Mouse (Mus musculus): Measurements from ENCODE around the gene Gm10220. TPM values are rescaled to one million over a fixed set of nuclear protein-coding genes. Genes with fewer than 3 reads are reported as not detected.
"Not testable (repeated sequence)": the region's sequence is repeated elsewhere in the genome, so short reads cannot be mapped to it uniquely, and the experiment has no call there.

Gene Gm10220
- 0.14 and 0.22 TPM in 2 replicates for polyA plus RNA-seq (2015; fragmentation: Nextera tagmentation; extraction: Ambion mirVana)

- no CpG with 5 or more reads among the region's 3 CpGs for WGBS
- ATAC-seq, result not testable (repeated sequence)
These were observed at the start of gene Gm10220 for GRCm38 (mm10) chr5:26121321-26121720. TSS of gene Gm10220 (minus strand) at chr5:26121421.

GRCm38 (mm10) chr5:26169855-26170254, 48.6 kb upstream of the Gm10220 start:
- Histone ChIP-seq H3K4me2 (ENCODE audit: low read length) (no peak overlapping the region), H3K4me1 (ENCODE audit: control insufficient read depth, insufficient read depth, low read length) (no peaks in the 10 kb centered on the region), H3K36me3 (ENCODE audit: control insufficient read depth, insufficient read depth, low read length) (no peaks in the 10 kb centered on the region), H3K4me3 (ENCODE audit: low read depth, low read length) (no peak overlapping the region), H3K9me3 (replicated peaks; ENCODE audit: control insufficient read depth, low read length, poor library complexity, severe bottlenecking) (no peaks in the 10 kb centered on the region), H3K27ac (ENCODE audit: low read length) (no peak overlapping the region), H3K27me3 (ENCODE audit: control insufficient read depth, insufficient read depth, low read depth, low read length) (no peaks in the 10 kb centered on the region), H3K9ac (ENCODE audit: low read depth, low read length) (no peak overlapping the region)
- 71% methylated on average over 1 of the region's 1 CpGs for WGBS
- ATAC-seq, result no peak

More at GRCm38 (mm10) chr5:26121321-26121720, at the start of gene Gm10220:
- H3K9me3 ChIP-seq (replicated peaks; ENCODE audit: control insufficient read depth, low read length, poor library complexity, severe bottlenecking); H3K27me3 ChIP-seq (ENCODE audit: control insufficient read depth, insufficient read depth, low read depth, low read length); H3K9ac ChIP-seq (ENCODE audit: low read depth, low read length); H3K4me3 ChIP-seq (ENCODE audit: low read depth, low read length); H3K27ac ChIP-seq (ENCODE audit: low read length); H3K4me2 ChIP-seq (ENCODE audit: low read length); H3K36me3 ChIP-seq (ENCODE audit: control insufficient read depth, insufficient read depth, low read length); H3K4me1 ChIP-seq (ENCODE audit: control insufficient read depth, insufficient read depth, low read length): not testable (repeated sequence)

GRCm38 (mm10) chr5:26165791-26166165, 44.6 kb upstream of the Gm10220 start:
- no peak for ATAC-seq
- WGBS, result 88% methylated on average over 5 of the region's 5 CpGs
- no peaks in the 10 kb centered on the region for H3K9me3 ChIP-seq (replicated peaks; ENCODE audit: control insufficient read depth, low read length, poor library complexity, severe bottlenecking)
- H3K4me2 ChIP-seq (ENCODE audit: low read length), result no peak overlapping the region
- H3K4me3 ChIP-seq (ENCODE audit: low read depth, low read length), result no peak overlapping the region
- no peaks in the 10 kb centered on the region for H3K36me3 ChIP-seq (ENCODE audit: control insufficient read depth, insufficient read depth, low read length)
- no peak overlapping the region for H3K9ac ChIP-seq (ENCODE audit: low read depth, low read length)
- H3K27me3 ChIP-seq (ENCODE audit: control insufficient read depth, insufficient read depth, low read depth, low read length), result no peaks in the 10 kb centered on the region
- no peaks in the 10 kb centered on the region for H3K4me1 ChIP-seq (ENCODE audit: control insufficient read depth, insufficient read depth, low read length)
- no peak overlapping the region for H3K27ac ChIP-seq (ENCODE audit: low read length)

GRCm38 (mm10) chr5:26165036-26165790, 44.0 kb upstream of the Gm10220 start:
- no peak overlapping the region for H3K27ac ChIP-seq (ENCODE audit: low read length)
- H3K36me3 ChIP-seq (ENCODE audit: control insufficient read depth, insufficient read depth, low read length), result no peaks in the 10 kb centered on the region
- H3K9ac ChIP-seq (ENCODE audit: low read depth, low read length), result no peak overlapping the region
- ATAC-seq, result no peak
- 82% methylated on average over 8 of the region's 8 CpGs for WGBS
- H3K4me2 ChIP-seq (ENCODE audit: low read length), result no peak overlapping the region
- no peaks in the 10 kb centered on the region for H3K9me3 ChIP-seq (replicated peaks; ENCODE audit: control insufficient read depth, low read length, poor library complexity, severe bottlenecking)
- no peak overlapping the region for H3K4me3 ChIP-seq (ENCODE audit: low read depth, low read length)
- H3K27me3 ChIP-seq (ENCODE audit: control insufficient read depth, insufficient read depth, low read depth, low read length), result no peaks in the 10 kb centered on the region
- H3K4me1 ChIP-seq (ENCODE audit: control insufficient read depth, insufficient read depth, low read length), result no peaks in the 10 kb centered on the region

- Histone ChIP-seq H3K27ac (ENCODE audit: low read length) (no peak overlapping the region), H3K36me3 (ENCODE audit: control insufficient read depth, insufficient read depth, low read length) (no peaks in the 10 kb centered on the region), H3K4me3 (ENCODE audit: low read depth, low read length) (no peak overlapping the region), H3K4me1 (ENCODE audit: control insufficient read depth, insufficient read depth, low read length) (no peaks in the 10 kb centered on the region), H3K9me3 (replicated peaks; ENCODE audit: control insufficient read depth, low read length, poor library complexity, severe bottlenecking) (no peaks in the 10 kb centered on the region), H3K4me2 (ENCODE audit: low read length) (no peak overlapping the region), H3K27me3 (ENCODE audit: control insufficient read depth, insufficient read depth, low read depth, low read length) (no peaks in the 10 kb centered on the region), H3K9ac (ENCODE audit: low read depth, low read length) (no peak overlapping the region)
- WGBS, result 81% methylated on average over 10 of the region's 10 CpGs
- no peak for ATAC-seq
These were observed 36.4 kb upstream of the Gm10220 start for GRCm38 (mm10) chr5:26157396-26158170.

GRCm38 (mm10) chr5:26142891-26143290, 21.7 kb upstream of the Gm10220 start:
- Histone ChIP-seq H3K9ac (ENCODE audit: low read depth, low read length) (no peak overlapping the region), H3K36me3 (ENCODE audit: control insufficient read depth, insufficient read depth, low read length) (no peaks in the 10 kb centered on the region), H3K9me3 (replicated peaks; ENCODE audit: control insufficient read depth, low read length, poor library complexity, severe bottlenecking) (no peaks in the 10 kb centered on the region), H3K4me1 (ENCODE audit: control insufficient read depth, insufficient read depth, low read length) (0 out of 2 replicates have a peak, but pooled peaks cover 3% of the 10 kb centered on the region), H3K4me2 (ENCODE audit: low read length) (no peak overlapping the region), H3K4me3 (ENCODE audit: low read depth, low read length) (no peak overlapping the region), H3K27ac (ENCODE audit: low read length) (no peak overlapping the region), H3K27me3 (ENCODE audit: control insufficient read depth, insufficient read depth, low read depth, low read length) (no peaks in the 10 kb centered on the region)
- 77% methylated on average over 6 of the region's 6 CpGs for WGBS
- no peak for ATAC-seq

GRCm38 (mm10) chr5:26105262-26105661, 16.0 kb downstream of the Gm10220 start, which contains the start of gene 5031410I06Rik:
TSS of gene 5031410I06Rik (minus strand) at chr5:26105362.
- not testable (repeated sequence) for ATAC-seq; H3K27me3 ChIP-seq (ENCODE audit: control insufficient read depth, insufficient read depth, low read depth, low read length); H3K9me3 ChIP-seq (replicated peaks; ENCODE audit: control insufficient read depth, low read length, poor library complexity, severe bottlenecking); H3K4me2 ChIP-seq (ENCODE audit: low read length); H3K36me3 ChIP-seq (ENCODE audit: control insufficient read depth, insufficient read depth, low read length); H3K27ac ChIP-seq (ENCODE audit: low read length); H3K4me3 ChIP-seq (ENCODE audit: low read depth, low read length); H3K4me1 ChIP-seq (ENCODE audit: control insufficient read depth, insufficient read depth, low read length); H3K9ac ChIP-seq (ENCODE audit: low read depth, low read length)
- WGBS, result no CpG with 5 or more reads among the region's 3 CpGs

GRCm38 (mm10) chr5:26089191-26089590, 32.0 kb downstream of the Gm10220 start, which contains the start of gene Gm10471:
TSS of gene Gm10471 (minus strand) at chr5:26089291.
- H3K27me3 ChIP-seq (ENCODE audit: control insufficient read depth, insufficient read depth, low read depth, low read length); H3K4me1 ChIP-seq (ENCODE audit: control insufficient read depth, insufficient read depth, low read length); H3K4me2 ChIP-seq (ENCODE audit: low read length); H3K36me3 ChIP-seq (ENCODE audit: control insufficient read depth, insufficient read depth, low read length); H3K4me3 ChIP-seq (ENCODE audit: low read depth, low read length); ATAC-seq; H3K9me3 ChIP-seq (replicated peaks; ENCODE audit: control insufficient read depth, low read length, poor library complexity, severe bottlenecking); H3K9ac ChIP-seq (ENCODE audit: low read depth, low read length); H3K27ac ChIP-seq (ENCODE audit: low read length): not testable (repeated sequence)
- 56% methylated on average over 1 of the region's 1 CpGs for WGBS

- not testable (repeated sequence) for ATAC-seq; H3K27me3 ChIP-seq (ENCODE audit: control insufficient read depth, insufficient read depth, low read depth, low read length); H3K4me3 ChIP-seq (ENCODE audit: low read depth, low read length); H3K9ac ChIP-seq (ENCODE audit: low read depth, low read length); H3K9me3 ChIP-seq (replicated peaks; ENCODE audit: control insufficient read depth, low read length, poor library complexity, severe bottlenecking); H3K4me1 ChIP-seq (ENCODE audit: control insufficient read depth, insufficient read depth, low read length); H3K36me3 ChIP-seq (ENCODE audit: control insufficient read depth, insufficient read depth, low read length); H3K4me2 ChIP-seq (ENCODE audit: low read length); H3K27ac ChIP-seq (ENCODE audit: low read length)
These were observed 42.2 kb downstream of the Gm10220 start for GRCm38 (mm10) chr5:26079023-26079422.

All from midbrain, embryonic 16.5 days (tissue).